Mouse (Mus musculus): ENCODE measurements around the gene Hmcn2. TPM values are rescaled to one million over a fixed set of nuclear protein-coding genes. Genes with fewer than 3 reads are reported as not detected.

The Hmcn2 gene
- polyA plus RNA-seq, 1 experiment from 2014 or later = 0.11 TPM

DNA sequence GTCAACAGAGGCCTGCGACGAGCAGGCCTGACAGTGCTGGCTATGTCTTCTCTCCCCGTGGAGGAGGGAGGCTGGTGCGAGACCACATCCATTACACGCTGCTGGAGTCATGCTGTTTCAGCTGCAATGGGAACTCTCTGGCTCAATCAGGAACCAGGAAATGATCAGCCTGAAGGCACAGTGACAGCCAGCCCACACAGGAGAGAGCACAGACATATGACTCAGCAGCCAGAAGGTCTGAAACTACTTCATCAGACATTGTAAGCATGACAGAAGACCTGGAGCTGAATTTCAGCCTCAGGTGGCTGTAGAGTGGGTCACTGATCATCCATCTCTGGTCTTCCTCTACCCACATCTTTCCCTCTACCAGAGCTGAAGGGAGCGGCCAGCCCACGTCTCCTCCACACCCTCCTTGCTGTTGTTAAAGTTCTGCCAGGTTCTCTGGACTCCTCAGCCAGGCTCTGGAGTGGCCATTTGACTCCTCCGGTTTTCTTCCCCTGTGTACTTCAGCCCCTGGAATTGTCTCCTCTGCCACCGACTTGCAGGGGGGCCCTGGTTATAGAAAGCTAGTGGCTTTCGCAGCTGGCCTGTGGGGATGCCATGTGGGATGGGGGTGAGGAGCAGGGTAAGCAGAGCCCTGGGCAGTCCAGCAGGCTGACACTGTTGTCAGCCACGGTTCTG, 128.4 kb downstream of the Hmcn2 start:
- no peak for ATAC-seq
- Histone ChIP-seq H3K9me3 (ENCODE audit: control insufficient read depth, low read length) (no peaks in the 10 kb centered on the region), H3K4me2 (ENCODE audit: low read length) (no peak overlapping the region), H3K27me3 (replicated peaks; ENCODE audit: control insufficient read depth, insufficient read depth, low read length) (no peaks in the 10 kb centered on the region), H3K4me1 (replicated peaks; ENCODE audit: control insufficient read depth, insufficient read depth, low read length) (no peaks in the 10 kb centered on the region), H3K27ac (ENCODE audit: low read length) (no peak overlapping the region), H3K9ac (replicated peaks; ENCODE audit: low read depth, low read length) (no peak overlapping the region), H3K4me3 (replicated peaks; ENCODE audit: low read length) (no peak overlapping the region), H3K36me3 (ENCODE audit: control insufficient read depth, insufficient read depth) (no peaks in the 10 kb centered on the region)
- WGBS = 62% methylated on average over 11 of the region's 11 CpGs

DNA sequence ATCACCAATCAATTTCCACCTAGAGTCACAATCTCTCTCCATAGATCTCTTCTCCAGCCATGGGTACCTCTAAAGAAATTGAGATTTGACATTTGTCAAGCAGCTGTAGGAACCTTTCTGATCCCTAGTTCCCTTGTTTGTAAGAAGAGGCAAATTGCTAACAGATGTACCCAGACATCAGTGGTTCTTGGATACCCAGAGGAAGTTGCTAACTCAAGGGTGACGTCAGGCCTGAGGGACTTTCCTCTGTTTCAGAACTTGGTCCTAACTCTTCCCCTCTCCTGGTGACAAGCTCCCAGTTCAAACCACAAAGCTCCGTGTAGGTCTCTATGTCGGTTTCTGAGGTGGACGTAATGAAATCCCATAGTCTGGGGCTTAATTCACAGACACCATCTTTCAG, 131.8 kb downstream of the Hmcn2 start:
- ATAC-seq = no peak
- Histone ChIP-seq H3K27me3 (replicated peaks; ENCODE audit: control insufficient read depth, insufficient read depth, low read length) (no peaks in the 10 kb centered on the region), H3K9me3 (ENCODE audit: control insufficient read depth, low read length) (no peaks in the 10 kb centered on the region), H3K9ac (replicated peaks; ENCODE audit: low read depth, low read length) (no peak overlapping the region), H3K4me3 (replicated peaks; ENCODE audit: low read length) (no peak overlapping the region), H3K36me3 (ENCODE audit: control insufficient read depth, insufficient read depth) (no peaks in the 10 kb centered on the region), H3K27ac (ENCODE audit: low read length) (no peak overlapping the region), H3K4me2 (ENCODE audit: low read length) (no peak overlapping the region), H3K4me1 (replicated peaks; ENCODE audit: control insufficient read depth, insufficient read depth, low read length) (peaks cover 20% of the 10 kb centered on the region)
- 79% methylated on average over 4 of the region's 4 CpGs for whole genome bisulfite sequencing

DNA sequence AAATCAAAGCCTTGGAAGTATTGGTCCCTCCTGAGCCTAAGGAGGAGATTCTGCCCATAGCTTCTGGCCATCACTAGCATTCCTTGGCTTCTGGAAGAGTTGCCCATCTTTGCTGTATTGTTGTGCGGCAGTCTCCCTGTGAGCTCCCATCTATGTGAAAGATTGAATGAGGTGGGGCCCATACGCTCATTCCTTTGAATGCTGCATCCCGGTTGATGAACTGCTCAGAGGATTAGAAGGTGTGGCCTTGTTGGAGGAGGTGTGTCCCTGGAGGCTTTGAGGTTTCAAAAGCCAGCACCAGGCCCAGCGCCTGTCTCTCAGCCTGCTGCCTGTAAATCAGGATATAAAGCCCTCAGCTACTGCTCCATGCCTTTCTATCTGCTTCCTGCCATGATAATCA, 132.2 kb downstream of the Hmcn2 start:
- no peak for ATAC-seq
- Histone ChIP-seq H3K4me3 (replicated peaks; ENCODE audit: low read length) (no peak overlapping the region), H3K9me3 (ENCODE audit: control insufficient read depth, low read length) (no peaks in the 10 kb centered on the region), H3K4me2 (ENCODE audit: low read length) (no peak overlapping the region), H3K36me3 (ENCODE audit: control insufficient read depth, insufficient read depth) (no peaks in the 10 kb centered on the region), H3K27ac (ENCODE audit: low read length) (no peak overlapping the region), H3K4me1 (replicated peaks; ENCODE audit: control insufficient read depth, insufficient read depth, low read length) (peaks cover 20% of the 10 kb centered on the region), H3K9ac (replicated peaks; ENCODE audit: low read depth, low read length) (no peak overlapping the region), H3K27me3 (replicated peaks; ENCODE audit: control insufficient read depth, insufficient read depth, low read length) (no peaks in the 10 kb centered on the region)
- 36% methylated on average over 4 of the region's 4 CpGs for WGBS

DNA sequence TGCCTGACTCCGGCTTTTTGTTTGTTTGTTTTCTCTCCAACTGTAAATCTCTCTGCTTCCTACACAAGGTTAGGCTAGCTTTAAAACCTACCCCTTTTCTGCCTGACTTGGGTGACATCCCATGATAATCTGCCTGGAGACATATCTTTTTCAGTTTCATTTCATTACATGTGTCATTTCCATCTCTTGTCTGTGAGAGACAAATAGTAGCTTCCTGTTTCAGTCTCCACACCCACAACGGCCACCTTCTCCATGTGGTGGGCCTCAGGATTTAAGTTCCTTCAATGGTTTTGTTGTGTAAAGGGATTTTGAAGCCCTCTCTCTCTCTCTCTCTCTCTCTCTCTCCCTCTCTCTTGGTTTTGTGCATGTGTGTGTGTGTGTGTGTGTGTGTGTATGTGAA, 133.3 kb downstream of the Hmcn2 start:
- Histone ChIP-seq H3K4me2 (ENCODE audit: low read length) (no peak overlapping the region), H3K36me3 (ENCODE audit: control insufficient read depth, insufficient read depth) (no peaks in the 10 kb centered on the region), H3K9ac (replicated peaks; ENCODE audit: low read depth, low read length) (no peak overlapping the region), H3K9me3 (ENCODE audit: control insufficient read depth, low read length) (no peaks in the 10 kb centered on the region), H3K27me3 (replicated peaks; ENCODE audit: control insufficient read depth, insufficient read depth, low read length) (no peaks in the 10 kb centered on the region), H3K4me1 (replicated peaks; ENCODE audit: control insufficient read depth, insufficient read depth, low read length) (peaks cover 20% of the 10 kb centered on the region), H3K4me3 (replicated peaks; ENCODE audit: low read length) (no peak overlapping the region), H3K27ac (ENCODE audit: low read length) (no peak overlapping the region)
- no peak for ATAC-seq
- 84% methylated on average over 2 of the region's 2 CpGs for WGBS

DNA sequence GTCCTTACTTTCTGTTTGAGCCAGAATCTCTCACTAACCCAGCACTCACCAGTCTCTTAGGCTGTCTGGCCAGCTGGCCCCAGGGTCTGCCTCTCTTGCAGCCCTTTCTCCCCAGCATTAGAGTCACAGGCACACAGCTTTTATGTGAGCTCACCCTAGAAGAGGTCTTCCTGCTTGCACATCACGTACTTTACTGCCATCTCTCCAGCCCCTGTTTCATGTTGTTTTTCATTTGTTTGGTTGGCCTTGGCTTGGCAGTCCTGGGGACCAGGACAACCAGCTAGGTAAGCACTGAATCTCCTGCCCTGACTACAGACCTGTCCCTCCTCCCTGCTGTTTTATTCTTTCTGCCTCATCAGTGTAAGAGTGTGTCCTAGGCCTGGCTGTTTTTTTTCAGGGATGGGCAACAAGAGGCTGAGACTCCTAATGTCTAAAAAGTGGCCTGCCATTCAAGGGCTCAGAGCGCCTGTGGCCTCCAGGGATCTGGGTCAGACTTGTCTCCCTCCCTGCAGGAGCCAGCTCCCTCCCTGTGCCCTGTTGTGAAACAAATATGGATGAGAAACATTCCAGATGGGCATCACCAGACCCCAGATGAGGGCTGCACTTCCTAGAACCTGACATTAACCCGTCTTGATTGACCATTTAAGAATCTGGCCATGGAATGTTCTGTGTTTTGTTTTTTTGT, 134.7 kb downstream of the Hmcn2 start:
- H3K9me3 ChIP-seq (ENCODE audit: control insufficient read depth, low read length) = no peaks in the 10 kb centered on the region
- H3K36me3 ChIP-seq (ENCODE audit: control insufficient read depth, insufficient read depth) = no peaks in the 10 kb centered on the region
- no peak overlapping the region; the same call in 1 of the 2 replicates for H3K4me2 ChIP-seq (ENCODE audit: low read length)
- ATAC-seq = peak; percentile 46
- peak overlapping the region; percentile 49 for H3K27ac ChIP-seq (ENCODE audit: low read length)
- H3K4me1 ChIP-seq (replicated peaks; ENCODE audit: control insufficient read depth, insufficient read depth, low read length) = peaks cover 20% of the 10 kb centered on the region
- 32% methylated on average over 3 of the region's 3 CpGs for WGBS
- no peak overlapping the region for H3K9ac ChIP-seq (replicated peaks; ENCODE audit: low read depth, low read length)
- H3K4me3 ChIP-seq (replicated peaks; ENCODE audit: low read length) = no peak overlapping the region
- H3K27me3 ChIP-seq (replicated peaks; ENCODE audit: control insufficient read depth, insufficient read depth, low read length) = no peaks in the 10 kb centered on the region

DNA sequence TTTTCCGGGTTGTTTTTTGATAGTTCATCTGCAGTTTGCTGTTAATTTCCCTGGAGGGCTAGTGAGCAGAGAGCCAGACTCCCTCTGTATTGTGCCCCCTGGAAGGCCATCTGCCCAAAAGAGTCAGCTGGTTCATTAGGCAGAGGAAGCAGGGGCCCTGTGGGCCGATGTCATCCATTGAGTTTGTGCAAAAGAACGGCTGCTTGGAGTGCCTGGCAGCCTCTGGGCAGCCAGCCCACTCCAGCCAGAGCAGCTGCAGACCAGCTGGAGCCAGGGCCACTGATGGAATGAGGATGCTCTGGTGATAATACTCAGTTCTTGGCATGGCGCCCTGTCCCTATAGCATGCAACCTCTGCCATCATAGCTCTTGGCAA, 135.2 kb downstream of the Hmcn2 start:
- ATAC-seq = peak; percentile 90
- Histone ChIP-seq H3K4me2 (ENCODE audit: low read length) (no peak overlapping the region), H3K9me3 (ENCODE audit: control insufficient read depth, low read length) (no peaks in the 10 kb centered on the region), H3K4me1 (replicated peaks; ENCODE audit: control insufficient read depth, insufficient read depth, low read length) (peaks cover 22% of the 10 kb centered on the region), H3K9ac (replicated peaks; ENCODE audit: low read depth, low read length) (no peak overlapping the region), H3K27me3 (replicated peaks; ENCODE audit: control insufficient read depth, insufficient read depth, low read length) (no peaks in the 10 kb centered on the region), H3K27ac (ENCODE audit: low read length) (peak overlapping the region; percentile 49), H3K4me3 (replicated peaks; ENCODE audit: low read length) (no peak overlapping the region), H3K36me3 (ENCODE audit: control insufficient read depth, insufficient read depth) (no peaks in the 10 kb centered on the region)
- WGBS = 22% methylated on average over 4 of the region's 4 CpGs

DNA sequence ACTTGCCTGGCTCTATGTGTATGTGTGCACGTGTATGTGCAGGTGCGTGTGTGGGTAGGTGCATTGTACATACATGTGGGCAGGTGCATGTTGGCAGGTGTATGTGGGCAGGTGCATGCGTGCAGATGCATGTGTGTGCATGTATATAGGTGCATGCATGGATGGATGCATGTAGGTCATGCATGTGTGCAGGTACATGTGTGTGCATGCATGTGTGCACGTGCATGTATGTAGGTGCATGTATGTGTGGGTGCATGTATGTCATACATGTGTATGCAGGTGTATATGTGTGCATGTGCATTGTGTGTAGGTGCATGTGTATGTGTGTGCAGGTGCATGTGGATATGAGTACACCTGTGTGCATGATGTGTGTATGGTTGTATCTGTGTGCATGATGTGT, 135.7 kb downstream of the Hmcn2 start:
- H3K4me3 ChIP-seq (replicated peaks; ENCODE audit: low read length) = no peak overlapping the region
- 91% methylated on average over 4 of the region's 4 CpGs for WGBS
- H3K27ac ChIP-seq (ENCODE audit: low read length) = no peak overlapping the region
- ATAC-seq = no peak; the same call in 1 of the 2 replicates
- H3K36me3 ChIP-seq (ENCODE audit: control insufficient read depth, insufficient read depth) = no peaks in the 10 kb centered on the region
- no peaks in the 10 kb centered on the region for H3K27me3 ChIP-seq (replicated peaks; ENCODE audit: control insufficient read depth, insufficient read depth, low read length)
- no peak overlapping the region for H3K4me2 ChIP-seq (ENCODE audit: low read length)
- peaks cover 26% of the 10 kb centered on the region for H3K4me1 ChIP-seq (replicated peaks; ENCODE audit: control insufficient read depth, insufficient read depth, low read length)
- no peaks in the 10 kb centered on the region for H3K9me3 ChIP-seq (ENCODE audit: control insufficient read depth, low read length)
- H3K9ac ChIP-seq (replicated peaks; ENCODE audit: low read depth, low read length) = no peak overlapping the region

DNA sequence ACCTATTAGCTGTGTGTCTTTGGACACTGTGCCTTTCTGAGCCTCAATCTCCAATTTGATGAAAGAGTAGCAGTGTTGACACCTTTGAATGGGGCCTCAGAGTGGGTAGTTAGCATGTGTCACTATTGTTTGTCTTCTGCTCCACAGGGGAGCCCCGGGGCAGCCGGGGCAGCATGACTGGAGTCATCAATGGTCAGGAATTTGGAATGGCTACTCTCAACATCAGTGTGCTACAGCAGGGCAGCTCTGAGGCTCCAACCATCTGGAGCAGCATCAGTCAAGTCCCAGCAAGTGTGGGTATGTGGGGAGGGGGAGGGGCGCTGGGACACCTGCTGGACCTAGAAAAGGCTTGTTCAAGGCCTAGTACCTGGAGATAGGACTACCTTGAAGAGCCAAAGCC, 136.4 kb downstream of the Hmcn2 start:
- Histone ChIP-seq H3K9me3 (ENCODE audit: control insufficient read depth, low read length) (no peaks in the 10 kb centered on the region), H3K9ac (replicated peaks; ENCODE audit: low read depth, low read length) (no peak overlapping the region), H3K27ac (ENCODE audit: low read length) (no peak overlapping the region), H3K4me2 (ENCODE audit: low read length) (no peak overlapping the region), H3K4me3 (replicated peaks; ENCODE audit: low read length) (no peak overlapping the region), H3K27me3 (replicated peaks; ENCODE audit: control insufficient read depth, insufficient read depth, low read length) (no peaks in the 10 kb centered on the region), H3K36me3 (ENCODE audit: control insufficient read depth, insufficient read depth) (no peaks in the 10 kb centered on the region), H3K4me1 (replicated peaks; ENCODE audit: control insufficient read depth, insufficient read depth, low read length) (peaks cover 26% of the 10 kb centered on the region)
- 25% methylated on average over 3 of the region's 3 CpGs for WGBS
- ATAC-seq = no peak

DNA sequence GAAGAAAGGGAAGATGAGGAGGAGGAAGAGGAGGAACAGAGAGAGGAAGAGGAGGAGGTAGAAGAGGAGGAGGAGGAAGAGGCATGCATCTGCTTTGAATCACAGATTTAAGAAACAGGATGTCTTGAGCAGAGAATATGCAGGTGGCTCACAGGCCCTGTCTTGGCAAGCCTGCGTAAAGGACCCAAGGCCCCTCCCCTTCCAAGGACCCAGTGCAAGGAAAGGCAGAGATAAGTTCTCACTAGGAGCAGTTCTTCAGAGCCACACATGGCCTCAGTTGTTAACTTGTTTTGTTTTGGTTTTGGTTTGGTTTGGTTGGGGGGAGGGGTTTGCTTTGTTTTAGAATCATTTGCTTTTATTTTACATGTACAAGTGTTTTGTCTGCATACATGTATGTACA, 137.3 kb downstream of the Hmcn2 start:
- H3K36me3 ChIP-seq (ENCODE audit: control insufficient read depth, insufficient read depth) = no peaks in the 10 kb centered on the region
- H3K27me3 ChIP-seq (replicated peaks; ENCODE audit: control insufficient read depth, insufficient read depth, low read length) = no peaks in the 10 kb centered on the region
- no peak overlapping the region for H3K27ac ChIP-seq (ENCODE audit: low read length)
- no peak overlapping the region for H3K4me3 ChIP-seq (replicated peaks; ENCODE audit: low read length)
- WGBS = 83% methylated on average over 1 of the region's 1 CpGs
- no peak overlapping the region for H3K9ac ChIP-seq (replicated peaks; ENCODE audit: low read depth, low read length)
- peaks cover 26% of the 10 kb centered on the region for H3K4me1 ChIP-seq (replicated peaks; ENCODE audit: control insufficient read depth, insufficient read depth, low read length)
- H3K4me2 ChIP-seq (ENCODE audit: low read length) = no peak overlapping the region
- ATAC-seq = no peak
- no peaks in the 10 kb centered on the region for H3K9me3 ChIP-seq (ENCODE audit: control insufficient read depth, low read length)

Data from forebrain, embryonic 16.5 days (tissue).